Mouse (Mus musculus) right cerebral cortex, postnatal 36 days (tissue): ENCODE measurements at regions not wholly inside any gene's neighbourhood (a gene's known extent, or its start where the extent isn't known, plus 50 kb on each side); places are given as distances from the start of the nearest gene placed in this dataset.
"Not testable (repeated sequence)": the region's sequence is repeated elsewhere in the genome, so short reads cannot be mapped to it uniquely, and the experiment has no call there.

ENCODE experiments used
- DNase-seq, 2 experiments: peaks; one replicate each; pipeline ENCODE4 v3.0.0; 2022; ENCODE audit warnings: low spot score in 2 of 2, mixed read lengths in 1 of 2

- DNase-seq, result no peak
These were observed 418.4 kb upstream of the Arrdc4 start for GRCm38 (mm10) chr7:69167456-69167855.

GRCm38 (mm10) chr7:69161916-69162315 lies 412.9 kb upstream of the Arrdc4 start:
- no peak for DNase-seq

- DNase-seq, result no peak
These were observed 393.3 kb upstream of the Arrdc4 start for GRCm38 (mm10) chr7:69142351-69142750.

GRCm38 (mm10) chr7:69133441-69133840 lies 384.4 kb upstream of the Arrdc4 start:
- no peak for DNase-seq

- not testable (repeated sequence) for DNase-seq
These were observed 352.7 kb upstream of the Arrdc4 start for GRCm38 (mm10) chr7:69101770-69102169.

GRCm38 (mm10) chr7:69097587-69098095 lies 348.6 kb upstream of the Arrdc4 start:
- no peak for DNase-seq

- DNase-seq, result no peak
These were observed 325.7 kb upstream of the Arrdc4 start for GRCm38 (mm10) chr7:69074780-69075179.

- no peak for DNase-seq
These were observed 314.0 kb upstream of the Arrdc4 start for GRCm38 (mm10) chr7:69062994-69063393.

GRCm38 (mm10) chr7:69062506-69062905 lies 313.5 kb upstream of the Arrdc4 start:
- no peak for DNase-seq

GRCm38 (mm10) chr7:69062094-69062493 lies 313.1 kb upstream of the Arrdc4 start:
- DNase-seq, result peak in 1 of 2 experiments; percentile 4

GRCm38 (mm10) chr7:69061242-69061641 lies 312.2 kb upstream of the Arrdc4 start:
- DNase-seq, result no peak

- DNase-seq, result no peak
These were observed 267.5 kb upstream of the Arrdc4 start for GRCm38 (mm10) chr7:69016575-69016974.

GRCm38 (mm10) chr7:69015047-69015446 lies 266.0 kb upstream of the Arrdc4 start:
- no peak for DNase-seq

GRCm38 (mm10) chr7:69007237-69007636 lies 258.2 kb upstream of the Arrdc4 start:
- DNase-seq, result no peak

- no peak for DNase-seq
These were observed 239.0 kb upstream of the Arrdc4 start for GRCm38 (mm10) chr7:68988061-68988460.

GRCm38 (mm10) chr7:68983937-68984336 lies 234.9 kb upstream of the Arrdc4 start:
- no peak for DNase-seq

- no peak for DNase-seq
These were observed 234.0 kb upstream of the Arrdc4 start for GRCm38 (mm10) chr7:68982914-68983502.

- no peak for DNase-seq
These were observed 229.5 kb upstream of the Arrdc4 start for GRCm38 (mm10) chr7:68978576-68978975.

- peak in 1 of 2 experiments; percentile 5 for DNase-seq
These were observed 228.0 kb upstream of the Arrdc4 start for GRCm38 (mm10) chr7:68976813-68977752.

GRCm38 (mm10) chr7:68975956-68976355 lies 226.9 kb upstream of the Arrdc4 start:
- DNase-seq, result no peak

- no peak for DNase-seq
These were observed 226.5 kb upstream of the Arrdc4 start for GRCm38 (mm10) chr7:68975580-68975894.

GRCm38 (mm10) chr7:68974761-68975579 lies 225.9 kb upstream of the Arrdc4 start:
- no peak for DNase-seq
